Mouse (Mus musculus): ENCODE measurements at regions not wholly inside any gene's neighbourhood (a gene's known extent, or its start where the extent isn't known, plus 50 kb on each side); places are given as distances from the start of the nearest gene placed in this dataset.
"Not testable (repeated sequence)": the region's sequence is repeated elsewhere in the genome, so short reads cannot be mapped to it uniquely, and the experiment has no call there.

DNA sequence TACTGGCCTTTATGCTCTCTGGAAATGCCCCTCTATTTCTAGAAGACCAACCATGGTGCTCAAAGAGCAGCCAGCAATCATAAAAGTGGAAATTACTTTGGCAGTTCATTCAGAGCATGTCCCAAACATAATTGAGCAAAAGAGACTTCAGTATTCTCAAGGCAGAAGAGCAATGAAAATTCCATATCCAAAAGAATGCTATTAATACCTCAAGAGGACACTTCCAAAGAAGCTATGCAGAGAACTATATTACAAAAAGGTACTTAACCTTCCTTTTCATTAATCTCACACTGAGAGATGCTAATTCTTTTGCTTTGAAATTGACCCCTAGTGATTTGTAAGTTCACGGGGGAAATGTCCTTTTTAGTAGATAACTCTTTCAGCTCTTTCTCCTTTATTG is 105.7 kb downstream of the Mrpl39 start:
- no peak for DNase-seq

GRCm38 (mm10) chr16:84644446-84644845 is 91.1 kb downstream of the Mrpl39 start:
- DNase-seq = not testable (repeated sequence)

DNA sequence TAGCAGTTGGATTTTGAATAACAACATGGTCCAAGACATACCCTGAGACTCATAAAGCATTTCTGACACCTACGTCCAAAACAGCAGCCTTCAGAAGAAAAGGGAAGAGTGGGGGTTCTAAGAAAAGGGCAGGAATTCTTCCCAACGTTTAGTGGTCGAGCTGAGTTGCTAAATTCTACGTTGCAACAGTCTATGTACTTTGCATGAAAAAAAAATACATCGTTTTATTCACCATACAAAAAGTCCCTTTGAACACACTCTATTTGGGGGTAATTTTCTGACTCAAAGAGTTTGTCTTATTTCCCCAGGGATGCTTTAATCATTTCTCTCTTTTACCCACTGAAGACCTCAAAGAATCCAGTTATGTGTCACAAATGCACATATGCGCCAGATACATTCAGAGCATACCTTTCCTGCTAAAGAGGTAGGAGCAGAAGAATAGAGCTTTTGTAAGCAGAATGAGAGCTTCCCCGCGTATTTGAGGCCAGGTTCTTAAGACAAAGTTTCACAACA is 89.3 kb downstream of the Mrpl39 start:
- no peak for DNase-seq

DNA sequence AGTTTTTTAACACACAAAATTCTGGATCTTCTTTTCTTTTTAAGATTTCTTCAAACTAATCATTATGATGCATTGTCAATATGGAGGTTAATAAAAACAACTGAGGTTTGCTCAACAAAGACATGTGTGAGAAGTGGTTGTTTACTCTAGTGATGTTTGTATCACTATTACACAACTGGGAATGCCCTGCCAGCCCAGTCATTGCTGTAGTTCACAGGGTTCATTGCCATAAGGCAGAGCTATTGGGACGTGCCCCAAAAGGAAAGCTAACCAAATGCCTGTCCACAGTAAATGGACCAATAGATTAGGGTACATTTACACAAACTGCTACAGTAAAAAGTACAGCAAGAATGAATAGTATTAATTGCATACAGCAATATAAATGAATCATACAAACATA is 84.9 kb downstream of the Mrpl39 start:
- DNase-seq = no peak

DNA sequence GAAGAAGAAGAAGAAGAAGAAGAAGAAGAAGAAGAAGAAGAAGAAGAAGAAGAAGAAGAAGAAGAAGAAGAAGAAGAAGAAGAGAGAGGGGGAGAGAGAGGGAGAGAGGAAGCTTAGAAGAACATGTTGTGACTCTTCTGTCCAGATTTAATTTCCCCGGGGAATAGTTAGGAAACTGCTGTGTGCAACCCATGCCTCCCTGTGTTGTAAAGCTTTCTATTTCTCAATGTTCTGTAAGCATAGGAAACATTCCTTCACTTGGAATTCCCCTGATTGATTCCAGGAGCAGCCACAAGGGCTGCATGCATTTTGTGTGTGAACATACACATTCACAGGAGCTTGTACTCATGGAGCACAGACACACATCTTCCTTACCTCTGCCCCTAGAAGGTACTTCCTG is 81.7 kb downstream of the Mrpl39 start:
- DNase-seq = no peak

- no peak for DNase-seq
Measured at GRCm38 (mm10) chr16:84661879-84662278, 73.7 kb downstream of the Mrpl39 start.

DNA sequence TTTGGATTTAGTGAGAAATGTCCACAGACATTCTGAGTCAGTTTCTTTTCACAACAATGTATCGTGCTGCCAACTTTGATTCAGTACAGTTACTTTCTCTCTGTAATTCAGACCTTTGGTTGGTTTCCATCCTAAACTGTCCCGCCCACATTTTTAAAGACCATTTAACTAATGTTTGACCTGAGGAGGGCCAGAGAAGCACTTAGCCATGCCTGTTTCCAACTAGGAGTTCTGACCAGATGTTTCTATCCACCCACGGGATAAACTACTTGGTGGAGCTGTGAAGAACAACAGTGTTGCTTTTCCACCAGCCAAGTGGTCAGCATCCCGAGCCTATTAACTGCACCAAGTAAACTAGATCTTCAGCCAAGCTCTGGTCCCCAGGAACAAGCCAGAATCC is 72.0 kb downstream of the Mrpl39 start:
- no peak for DNase-seq
